Mouse (Mus musculus): ENCODE results near the gene Tex21. TPM values are rescaled to one million over a fixed set of nuclear protein-coding genes. Genes with fewer than 3 reads are reported as not detected.

Tex21 gene
- polyA plus RNA-seq, 1 experiment from 2014 or later = not detected

GRCm38 (mm10) chr12:76254725-76255498 is 8.4 kb upstream of the Tex21 start, which contains the start of gene Mthfd1:
Mthfd1 (plus strand) TSS chr12:76255298.
- Histone ChIP-seq H3K9me3 (replicated peaks; ENCODE audit: control insufficient read depth, low read length) (no peaks in the 10 kb centered on the region), H3K4me1 (ENCODE audit: control insufficient read depth, insufficient read depth, low read length) (peaks cover 6% of the 10 kb centered on the region), H3K4me3 (ENCODE audit: low read depth, low read length) (peak within 1 kb of the TSS; percentile 68), H3K27ac (ENCODE audit: low read depth, low read length) (peak within 1 kb of the TSS; percentile 80), H3K4me2 (peak within 1 kb of the TSS; percentile 96), H3K27me3 (ENCODE audit: control insufficient read depth, insufficient read depth, low read length) (no peaks in the 10 kb centered on the region), H3K36me3 (ENCODE audit: control insufficient read depth, insufficient read depth, low read length) (no peaks in the 10 kb centered on the region), H3K9ac (ENCODE audit: low read depth, low read length) (peak within 1 kb of the TSS; percentile 85)
- ATAC-seq (replicated peaks; ENCODE audit: insufficient number of reproducible peaks, low FRiP score, low TSS enrichment) = peak; percentile 98
- 2% methylated on average over 43 of the region's 43 CpGs for WGBS (ENCODE audit: insufficient replicate concordance)

GRCm38 (mm10) chr12:76253991-76254390 is 7.4 kb upstream of the Tex21 start:
- ATAC-seq (replicated peaks; ENCODE audit: insufficient number of reproducible peaks, low FRiP score, low TSS enrichment) = no peak
- H3K9me3 ChIP-seq (replicated peaks; ENCODE audit: control insufficient read depth, low read length) = no peaks in the 10 kb centered on the region
- H3K27ac ChIP-seq (ENCODE audit: low read depth, low read length) = no peak overlapping the region
- no peak overlapping the region for H3K4me3 ChIP-seq (ENCODE audit: low read depth, low read length)
- H3K9ac ChIP-seq (ENCODE audit: low read depth, low read length) = no peak overlapping the region
- no peak overlapping the region for H3K4me2 ChIP-seq
- H3K4me1 ChIP-seq (ENCODE audit: control insufficient read depth, insufficient read depth, low read length) = peaks cover 6% of the 10 kb centered on the region
- no peaks in the 10 kb centered on the region for H3K27me3 ChIP-seq (ENCODE audit: control insufficient read depth, insufficient read depth, low read length)
- H3K36me3 ChIP-seq (ENCODE audit: control insufficient read depth, insufficient read depth, low read length) = no peaks in the 10 kb centered on the region
- 75% methylated on average over 8 of the region's 8 CpGs for WGBS (ENCODE audit: insufficient replicate concordance)

- no peaks in the 10 kb centered on the region for H3K36me3 ChIP-seq (ENCODE audit: control insufficient read depth, insufficient read depth, low read length)
- H3K27me3 ChIP-seq (ENCODE audit: control insufficient read depth, insufficient read depth, low read length) = no peaks in the 10 kb centered on the region
- H3K4me1 ChIP-seq (ENCODE audit: control insufficient read depth, insufficient read depth, low read length) = peaks cover 6% of the 10 kb centered on the region
- H3K27ac ChIP-seq (ENCODE audit: low read depth, low read length) = no peak overlapping the region
- no peak overlapping the region for H3K9ac ChIP-seq (ENCODE audit: low read depth, low read length)
- ATAC-seq (replicated peaks; ENCODE audit: insufficient number of reproducible peaks, low FRiP score, low TSS enrichment) = no peak
- H3K4me3 ChIP-seq (ENCODE audit: low read depth, low read length) = no peak overlapping the region
- 80% methylated on average over 2 of the region's 2 CpGs for WGBS (ENCODE audit: insufficient replicate concordance)
- no peaks in the 10 kb centered on the region for H3K9me3 ChIP-seq (replicated peaks; ENCODE audit: control insufficient read depth, low read length)
- no peak overlapping the region for H3K4me2 ChIP-seq
Measured at GRCm38 (mm10) chr12:76253591-76253990, 7.0 kb upstream of the Tex21 start.

DNA sequence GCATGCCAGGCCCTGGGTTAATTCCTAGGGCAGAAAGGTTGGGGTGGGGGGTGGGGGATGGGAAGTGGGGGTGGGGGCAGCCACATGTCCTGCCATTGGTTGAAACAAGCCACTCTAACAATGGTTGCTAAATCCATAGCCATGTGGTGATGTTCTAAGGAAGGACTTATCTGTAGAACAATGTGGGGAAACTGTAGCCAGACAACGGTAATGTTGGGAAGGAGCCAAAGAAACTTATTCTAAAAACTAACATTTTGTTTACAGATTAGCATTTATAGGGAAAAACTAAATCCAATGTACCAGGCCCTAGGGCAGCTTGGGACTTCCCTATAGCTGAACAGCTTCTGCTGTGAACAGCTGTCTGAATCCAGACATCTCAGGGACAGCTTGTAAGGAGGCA is 6.5 kb upstream of the Tex21 start:
- no peak overlapping the region for H3K4me2 ChIP-seq
- H3K36me3 ChIP-seq (ENCODE audit: control insufficient read depth, insufficient read depth, low read length) = no peaks in the 10 kb centered on the region
- no peaks in the 10 kb centered on the region for H3K9me3 ChIP-seq (replicated peaks; ENCODE audit: control insufficient read depth, low read length)
- no peak overlapping the region for H3K27ac ChIP-seq (ENCODE audit: low read depth, low read length)
- H3K9ac ChIP-seq (ENCODE audit: low read depth, low read length) = no peak overlapping the region
- no peak for ATAC-seq (replicated peaks; ENCODE audit: insufficient number of reproducible peaks, low FRiP score, low TSS enrichment)
- H3K4me3 ChIP-seq (ENCODE audit: low read depth, low read length) = no peak overlapping the region
- WGBS (ENCODE audit: insufficient replicate concordance) = 50% methylated on average over 1 of the region's 1 CpGs
- H3K4me1 ChIP-seq (ENCODE audit: control insufficient read depth, insufficient read depth, low read length) = peaks cover 6% of the 10 kb centered on the region
- H3K27me3 ChIP-seq (ENCODE audit: control insufficient read depth, insufficient read depth, low read length) = no peaks in the 10 kb centered on the region

GRCm38 (mm10) chr12:76244981-76245380 is 1.6 kb downstream of the Tex21 start:
- Histone ChIP-seq H3K4me2 (no peak overlapping the region), H3K27me3 (ENCODE audit: control insufficient read depth, insufficient read depth, low read length) (no peaks in the 10 kb centered on the region), H3K27ac (ENCODE audit: low read depth, low read length) (no peak overlapping the region), H3K4me3 (ENCODE audit: low read depth, low read length) (no peak overlapping the region), H3K9ac (ENCODE audit: low read depth, low read length) (no peak overlapping the region), H3K4me1 (ENCODE audit: control insufficient read depth, insufficient read depth, low read length) (no peaks in the 10 kb centered on the region), H3K36me3 (ENCODE audit: control insufficient read depth, insufficient read depth, low read length) (no peaks in the 10 kb centered on the region), H3K9me3 (replicated peaks; ENCODE audit: control insufficient read depth, low read length) (no peaks in the 10 kb centered on the region)
- 80% methylated on average over 8 of the region's 8 CpGs for WGBS (ENCODE audit: insufficient replicate concordance)
- no peak for ATAC-seq (replicated peaks; ENCODE audit: insufficient number of reproducible peaks, low FRiP score, low TSS enrichment)

- H3K4me3 ChIP-seq (ENCODE audit: low read depth, low read length) = no peak overlapping the region
- H3K4me1 ChIP-seq (ENCODE audit: control insufficient read depth, insufficient read depth, low read length) = no peaks in the 10 kb centered on the region
- no peak overlapping the region for H3K9ac ChIP-seq (ENCODE audit: low read depth, low read length)
- no peak overlapping the region for H3K27ac ChIP-seq (ENCODE audit: low read depth, low read length)
- no peaks in the 10 kb centered on the region for H3K27me3 ChIP-seq (ENCODE audit: control insufficient read depth, insufficient read depth, low read length)
- no peak overlapping the region for H3K4me2 ChIP-seq
- H3K36me3 ChIP-seq (ENCODE audit: control insufficient read depth, insufficient read depth, low read length) = no peaks in the 10 kb centered on the region
- ATAC-seq (replicated peaks; ENCODE audit: insufficient number of reproducible peaks, low FRiP score, low TSS enrichment) = no peak
- no peaks in the 10 kb centered on the region for H3K9me3 ChIP-seq (replicated peaks; ENCODE audit: control insufficient read depth, low read length)
- 40% methylated on average over 5 of the region's 5 CpGs for WGBS (ENCODE audit: insufficient replicate concordance)
Measured at GRCm38 (mm10) chr12:76241833-76242232, 4.7 kb downstream of the Tex21 start.

DNA sequence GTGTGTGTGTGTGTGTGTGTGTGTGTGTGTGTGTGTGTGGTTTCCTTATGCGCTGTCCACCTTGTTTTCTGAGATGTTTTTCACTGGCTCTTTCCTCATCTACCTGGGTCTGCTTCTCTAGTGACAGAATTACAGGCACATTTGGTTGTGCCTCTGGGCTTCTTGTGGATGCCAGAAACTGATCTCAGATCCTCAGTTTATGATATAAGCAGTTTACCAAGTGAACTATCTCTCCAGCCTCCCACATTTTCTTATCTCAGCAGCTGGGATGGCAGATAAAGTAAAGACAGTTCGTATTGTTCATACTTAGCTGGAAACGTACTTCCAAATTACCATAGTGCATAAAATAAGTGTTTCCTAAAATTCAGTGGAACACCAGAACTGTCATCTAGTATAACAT is 5.5 kb downstream of the Tex21 start:
- Histone ChIP-seq H3K4me2 (no peak overlapping the region), H3K27me3 (ENCODE audit: control insufficient read depth, insufficient read depth, low read length) (no peaks in the 10 kb centered on the region), H3K4me3 (ENCODE audit: low read depth, low read length) (no peak overlapping the region), H3K4me1 (ENCODE audit: control insufficient read depth, insufficient read depth, low read length) (no peaks in the 10 kb centered on the region), H3K9ac (ENCODE audit: low read depth, low read length) (no peak overlapping the region), H3K27ac (ENCODE audit: low read depth, low read length) (no peak overlapping the region), H3K9me3 (replicated peaks; ENCODE audit: control insufficient read depth, low read length) (no peaks in the 10 kb centered on the region), H3K36me3 (ENCODE audit: control insufficient read depth, insufficient read depth, low read length) (no peaks in the 10 kb centered on the region)
- no peak for ATAC-seq (replicated peaks; ENCODE audit: insufficient number of reproducible peaks, low FRiP score, low TSS enrichment)
- WGBS (ENCODE audit: insufficient replicate concordance) = 62% methylated on average over 3 of the region's 3 CpGs

DNA sequence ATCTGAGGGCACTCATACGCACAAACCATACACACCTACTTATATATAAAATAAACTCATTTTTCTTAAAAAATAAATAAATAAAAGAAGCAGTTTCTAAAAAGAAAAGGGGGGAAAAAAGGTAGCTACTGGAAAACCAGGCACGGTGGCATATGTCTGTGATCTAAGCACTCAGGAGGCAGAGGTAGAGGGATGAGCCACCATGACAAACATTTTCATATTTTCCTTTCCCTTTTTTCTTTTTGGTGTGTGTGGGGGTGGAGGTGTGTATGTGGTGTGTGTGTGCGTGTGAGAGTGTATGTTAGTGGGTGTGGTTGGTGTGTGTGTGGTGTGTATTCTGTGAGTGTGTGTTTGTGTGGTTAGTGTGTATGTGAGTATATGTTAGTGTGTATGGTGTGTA is 5.9 kb downstream of the Tex21 start:
- no peak overlapping the region for H3K4me2 ChIP-seq
- H3K27ac ChIP-seq (ENCODE audit: low read depth, low read length) = no peak overlapping the region
- no peak overlapping the region for H3K9ac ChIP-seq (ENCODE audit: low read depth, low read length)
- H3K4me1 ChIP-seq (ENCODE audit: control insufficient read depth, insufficient read depth, low read length) = no peaks in the 10 kb centered on the region
- ATAC-seq (replicated peaks; ENCODE audit: insufficient number of reproducible peaks, low FRiP score, low TSS enrichment) = no peak
- H3K4me3 ChIP-seq (ENCODE audit: low read depth, low read length) = no peak overlapping the region
- no peaks in the 10 kb centered on the region for H3K36me3 ChIP-seq (ENCODE audit: control insufficient read depth, insufficient read depth, low read length)
- no peaks in the 10 kb centered on the region for H3K9me3 ChIP-seq (replicated peaks; ENCODE audit: control insufficient read depth, low read length)
- 84% methylated on average over 3 of the region's 3 CpGs for WGBS (ENCODE audit: insufficient replicate concordance)
- H3K27me3 ChIP-seq (ENCODE audit: control insufficient read depth, insufficient read depth, low read length) = no peaks in the 10 kb centered on the region

Measured in heart, embryonic 11.5 days (tissue).